Mouse (Mus musculus) G1E (cell line): ENCODE results near the gene Fut7. TPM values are rescaled to one million over a fixed set of nuclear protein-coding genes. Genes with fewer than 3 reads are reported as not detected.

Source experiments
- ATAC-seq: 2 replicates; pipeline ENCODE4 v1.8.0; 2016; ENCODE audit warnings: mild to moderate bottlenecking; ENCODE audit not compliant: insufficient number of reproducible peaks, poor library complexity, low FRiP score, severe bottlenecking; ENCODE audit errors: extremely low read depth
- DNase-seq: peaks from one replicate; pipeline ENCODE4 v3.0.0; 2012; ENCODE audit warnings: low spot score
- H3K27me3 ChIP-seq: 2 replicates; pipeline ENCODE4 v1.6.1; 2012; ENCODE audit warnings: mild to moderate bottlenecking, low read length, inconsistent platforms; ENCODE audit not compliant: insufficient read depth
- H3K36me3 ChIP-seq: replicated peaks from 2 replicates; pipeline ENCODE3; 2012; ENCODE audit warnings: mild to moderate bottlenecking, inconsistent platforms
- H3K4me1 ChIP-seq: 2 replicates; pipeline ENCODE4 v1.6.1; 2012; ENCODE audit warnings: low read depth, low read length, inconsistent platforms, mixed read lengths; ENCODE audit not compliant: insufficient read depth
- H3K4me3 ChIP-seq: 2 replicates; pipeline ENCODE4 v1.5.1; 2012; ENCODE audit warnings: low read depth, mild to moderate bottlenecking, inconsistent platforms, low read length, moderate library complexity, mixed read lengths
- H3K9me3 ChIP-seq: replicated peaks from 2 replicates; pipeline ENCODE4 v1.6.1; 2012; ENCODE audit warnings: inconsistent platforms
- CTCF ChIP-seq: IDR thresholded peaks from 2 replicates; pipeline ENCODE4 v1.5.1; 2012; ENCODE audit warnings: low read depth, low read length, inconsistent platforms, mixed read lengths
- GATA1 ChIP-seq: IDR thresholded peaks from 2 replicates; pipeline ENCODE4 v1.6.1; 2012; ENCODE audit warnings: borderline replicate concordance, low read length, inconsistent platforms, mixed read lengths
- GATA2 ChIP-seq: IDR thresholded peaks from 2 replicates; pipeline ENCODE4 v1.6.1; 2012; ENCODE audit warnings: low read depth, low read length, inconsistent platforms, borderline replicate concordance
- POLR2AphosphoS5 ChIP-seq: IDR thresholded peaks from 2 replicates; pipeline ENCODE4 v1.6.1; 2012; ENCODE audit warnings: low read depth, low read length, inconsistent platforms; ENCODE audit not compliant: insufficient replicate concordance
- TAL1 ChIP-seq: conservative IDR thresholded peaks from 2 replicates; pipeline ENCODE4 v1.6.1; 2012; ENCODE audit warnings: low read depth, low read length, inconsistent platforms, mixed read lengths
- polyA plus RNA-seq: library from polyadenylated mRNA; stranded (reverse); fragments of >175 nt; gene quantifications from 2 replicates; pipeline ENCODE4 v1.2.3, GENCODE M21; 2012
- total RNA-seq, 2 experiments: library from RNA; stranded (forward) in 1 of 2; stranded (reverse) in 1 of 2; fragments of 200-1000 nt in 1 of 2; fragments of >200 nt in 1 of 2; fragmentation: Nextera tagmentation in 1 of 2; gene quantifications; 2 replicates each; pipeline ENCODE4 v1.2.3; 2014 to 2017

The Fut7 gene
- total and polyA plus RNA-seq, 3 experiments = 0.22 TPM; not detected in 2

DNA sequence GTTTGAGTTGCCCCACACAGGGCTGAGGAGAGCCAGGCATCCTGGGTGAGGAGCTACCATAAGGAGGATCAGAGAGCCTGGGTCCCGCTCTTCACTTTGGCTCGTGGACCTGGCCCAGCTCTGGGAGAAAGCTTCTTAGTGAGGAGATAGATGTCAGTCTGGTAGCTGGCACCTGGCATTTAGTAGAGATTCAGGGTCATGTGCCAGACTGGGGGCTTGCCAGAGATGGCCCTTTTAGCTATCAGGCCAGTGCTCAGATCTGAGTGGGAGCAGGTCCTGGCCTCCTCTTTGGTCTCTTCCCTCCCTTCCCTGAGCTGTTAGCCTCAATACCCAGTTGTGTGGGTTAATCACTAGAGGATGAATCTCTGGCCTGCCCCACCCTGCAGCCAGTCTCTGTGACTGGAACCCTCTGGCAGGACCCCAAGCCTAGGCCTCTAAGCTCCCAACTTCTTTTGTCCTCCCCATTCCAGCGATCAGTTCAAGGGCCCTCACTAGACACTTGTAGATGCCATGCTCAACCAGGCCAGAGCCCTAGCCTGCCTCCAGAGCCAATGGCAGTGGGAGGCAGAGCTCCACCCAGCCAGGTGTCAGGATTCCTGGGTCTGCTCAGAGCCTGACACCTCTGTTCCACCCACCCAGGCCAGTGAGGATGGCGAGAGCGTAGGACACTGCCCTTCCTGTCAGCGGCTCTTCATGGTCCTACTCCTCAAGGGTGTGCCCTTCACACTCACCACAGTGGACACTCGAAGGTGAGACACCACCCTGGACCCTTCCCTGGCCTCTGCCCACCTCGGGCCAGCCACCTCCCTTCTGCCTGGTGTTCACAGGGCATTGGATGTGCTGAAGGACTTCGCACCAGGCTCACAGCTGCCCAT lies 34.2 kb downstream of the Fut7 start:
- peaks cover 29% of the 10 kb centered on the region for H3K36me3 ChIP-seq
- peaks cover 35% of the 10 kb centered on the region for H3K4me1 ChIP-seq
- TF ChIP-seq CTCF (no peak), GATA1 (no peak), POLR2AphosphoS5 (no peak), TAL1 (no peak), GATA2 (no peak)
- ATAC-seq (no peak), DNase-seq (no peak)
- peaks cover 18% of the 10 kb centered on the region for H3K27me3 ChIP-seq
- no peaks in the 10 kb centered on the region for H3K9me3 ChIP-seq
- no peak overlapping the region for H3K4me3 ChIP-seq

DNA sequence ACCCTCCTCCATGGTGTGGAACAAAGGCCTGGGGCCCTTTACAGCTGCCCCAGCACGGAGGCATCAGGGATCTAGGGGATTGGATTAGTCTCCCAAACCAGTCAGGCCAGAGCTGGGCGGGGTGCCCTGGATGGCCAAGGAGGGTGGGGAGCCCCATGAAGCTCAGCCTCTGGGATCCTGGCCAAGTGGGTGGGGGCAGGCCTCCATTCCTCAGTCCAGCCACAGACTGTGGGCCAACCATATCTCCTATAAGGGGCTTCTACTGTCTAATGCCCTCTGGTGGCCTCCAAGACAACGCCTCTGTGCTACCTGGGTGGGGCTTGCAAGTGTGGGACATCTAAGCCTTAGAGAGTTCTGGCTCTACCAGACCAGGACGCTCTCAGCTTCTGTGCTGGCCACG lies 35.8 kb downstream of the Fut7 start:
- peaks cover 35% of the 10 kb centered on the region for H3K4me1 ChIP-seq
- H3K4me3 ChIP-seq = no peak overlapping the region

GRCm38 (mm10) chr2:25460135-25460534 lies 37.1 kb downstream of the Fut7 start:
- no peak for DNase-seq
- Histone ChIP-seq H3K9me3 (no peaks in the 10 kb centered on the region), H3K4me3 (peak overlapping the region; percentile 82), H3K27me3 (peaks cover 16% of the 10 kb centered on the region), H3K4me1 (peaks cover 40% of the 10 kb centered on the region), H3K36me3 (peaks cover 29% of the 10 kb centered on the region)
- TF ChIP-seq GATA2 (no peak), GATA1 (no peak)
- ATAC-seq = no peak

More for the DNA sequence above, 35.8 kb downstream of the Fut7 start:
- DNase-seq (peak; percentile 16), ATAC-seq (no peak)
- Histone ChIP-seq H3K27me3 (peaks cover 18% of the 10 kb centered on the region), H3K36me3 (peaks cover 29% of the 10 kb centered on the region), H3K9me3 (no peaks in the 10 kb centered on the region)
- TF ChIP-seq POLR2AphosphoS5 (no peak), GATA1 (no peak), GATA2 (no peak), CTCF (no peak), TAL1 (no peak)

- no peak for TF ChIP-seq POLR2AphosphoS5
- TF ChIP-seq GATA2 = no peak
- no peak for TF ChIP-seq CTCF
- no peak for TF ChIP-seq TAL1
- no peak for TF ChIP-seq GATA1
- H3K4me1 ChIP-seq = peaks cover 45% of the 10 kb centered on the region
- peak; percentile 95 for ATAC-seq
Measured at GRCm38 (mm10) chr2:25460551-25461309, 37.7 kb downstream of the Fut7 start, which contains the start of gene Paxx. Paxx (minus strand) TSS chr2:25461094.

GRCm38 (mm10) chr2:25461407-25461806 lies 38.3 kb downstream of the Fut7 start:
- no peak for TF ChIP-seq POLR2AphosphoS5
- TF ChIP-seq GATA1 = no peak
- TF ChIP-seq CTCF = no peak
- no peak for TF ChIP-seq GATA2
- no peak for TF ChIP-seq TAL1
- Histone ChIP-seq H3K9me3 (no peaks in the 10 kb centered on the region), H3K4me1 (peaks cover 50% of the 10 kb centered on the region), H3K36me3 (peaks cover 29% of the 10 kb centered on the region), H3K4me3 (peak overlapping the region; percentile 82; the same call in 1 of the 2 replicates), H3K27me3 (peaks cover 9% of the 10 kb centered on the region; the same call in 1 of the 2 replicates)
- DNase-seq (no peak), ATAC-seq (no peak)

More at GRCm38 (mm10) chr2:25460551-25461309, 37.7 kb downstream of the Fut7 start, which contains the start of gene Paxx:
- Histone ChIP-seq H3K27me3 (peaks cover 14% of the 10 kb centered on the region), H3K36me3 (peaks cover 29% of the 10 kb centered on the region), H3K4me3 (peak within 1 kb of the TSS; percentile 82), H3K9me3 (no peaks in the 10 kb centered on the region)
- peak; percentile 92 for DNase-seq

DNA sequence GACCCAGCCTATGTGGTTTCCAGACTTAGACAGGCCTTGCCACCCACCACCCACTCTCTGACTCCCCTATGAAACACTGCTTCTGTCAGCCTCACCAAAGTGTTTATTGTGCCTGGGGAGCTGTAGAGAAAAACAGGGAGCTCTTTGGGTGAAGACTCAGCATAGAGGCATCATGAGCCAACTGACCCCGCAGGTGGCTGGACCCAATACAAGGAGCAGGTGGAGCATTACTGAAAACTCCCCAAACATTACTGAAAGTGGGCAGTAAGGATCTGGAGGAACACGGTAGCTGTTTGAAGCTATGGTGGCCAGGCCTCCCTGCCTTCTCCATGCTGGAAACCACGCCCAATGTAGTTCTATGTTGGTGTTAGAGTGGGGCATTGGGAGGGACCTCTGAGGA lies 40.6 kb downstream of the Fut7 start:
- peaks cover 15% of the 10 kb centered on the region for H3K27me3 ChIP-seq
- DNase-seq (no peak), ATAC-seq (no peak)
- TF ChIP-seq GATA1 (no peak), GATA2 (no peak), TAL1 (no peak), CTCF (no peak), POLR2AphosphoS5 (no peak)
- no peak overlapping the region for H3K4me3 ChIP-seq
- peaks cover 45% of the 10 kb centered on the region for H3K4me1 ChIP-seq
- H3K9me3 ChIP-seq = no peaks in the 10 kb centered on the region
- peaks cover 14% of the 10 kb centered on the region for H3K36me3 ChIP-seq
